Mouse (Mus musculus) liver, embryonic 13.5 days (tissue): Measurements from ENCODE around the gene Rassf7. TPM values are rescaled to one million over a fixed set of nuclear protein-coding genes. Genes with fewer than 3 reads are reported as not detected.
"Not testable (repeated sequence)": the region's sequence is repeated elsewhere in the genome, so short reads cannot be mapped to it uniquely, and the experiment has no call there.

Source experiments
- ATAC-seq: fragments of 200-750 bp; cut with Nextera tagmentation; 2 replicates; pipeline ENCODE4 v1.8.0; 2017; ENCODE audit warnings: low read depth, mild to moderate bottlenecking, moderate number of reproducible peaks, moderate library complexity
- DNase-seq: peaks from one replicate; pipeline ENCODE4 v3.0.0; 2022
- H3K27ac ChIP-seq: fragments of 300-500 bp; sonication (generic); 2 replicates; pipeline ENCODE4 v1.5.1; 2015; ENCODE audit warnings: moderate library complexity, mild to moderate bottlenecking, inconsistent platforms
- H3K27me3 ChIP-seq: fragments of 300-500 bp; sonication (generic); 2 replicates; pipeline ENCODE4 v1.6.1; 2015; ENCODE audit warnings: mild to moderate bottlenecking, inconsistent platforms
- H3K36me3 ChIP-seq: fragments of 300-500 bp; sonication (generic); 2 replicates; pipeline ENCODE4 v1.6.1; 2015; ENCODE audit warnings: mild to moderate bottlenecking, inconsistent platforms
- H3K4me1 ChIP-seq: fragments of 300-500 bp; sonication (generic); replicated peaks from 2 replicates; pipeline ENCODE4 v1.6.1; 2015; ENCODE audit warnings: inconsistent platforms
- H3K4me2 ChIP-seq: fragments of 300-500 bp; sonication (generic); 2 replicates; pipeline ENCODE4 v1.6.1; 2015; ENCODE audit warnings: inconsistent platforms, mild to moderate bottlenecking, moderate library complexity
- H3K4me3 ChIP-seq: fragments of 300-500 bp; sonication (generic); replicated peaks from 2 replicates; pipeline ENCODE4 v1.5.1; 2015; ENCODE audit warnings: mild to moderate bottlenecking, inconsistent platforms
- H3K9ac ChIP-seq: fragments of 300-500 bp; sonication (generic); 2 replicates; pipeline ENCODE4 v1.6.1; 2015; ENCODE audit warnings: mild to moderate bottlenecking, inconsistent platforms
- H3K9me3 ChIP-seq: fragments of 300-500 bp; sonication (generic); replicated peaks from 2 replicates; pipeline ENCODE4 v1.6.1; 2016; ENCODE audit warnings: inconsistent platforms
- WGBS: fragments of 180-500 bp; shearing (Covaris S2); methylation state at CpG from one replicate; pipeline ENCODE4 v1.1.7; 2015; ENCODE audit not compliant: insufficient replicate concordance; 5-methylcytosine and 5-hydroxymethylcytosine counted together
- polyA plus RNA-seq: library from polyadenylated mRNA; unstranded; fragments of >200 nt; fragmentation: Nextera tagmentation; extraction: Ambion mirVana; gene quantifications from 2 replicates; pipeline ENCODE4 v1.2.1, GENCODE M21; 2015

The Rassf7 gene
- polyA plus RNA-seq, 1 experiment from 2014 or later: 23.9 TPM

DNA sequence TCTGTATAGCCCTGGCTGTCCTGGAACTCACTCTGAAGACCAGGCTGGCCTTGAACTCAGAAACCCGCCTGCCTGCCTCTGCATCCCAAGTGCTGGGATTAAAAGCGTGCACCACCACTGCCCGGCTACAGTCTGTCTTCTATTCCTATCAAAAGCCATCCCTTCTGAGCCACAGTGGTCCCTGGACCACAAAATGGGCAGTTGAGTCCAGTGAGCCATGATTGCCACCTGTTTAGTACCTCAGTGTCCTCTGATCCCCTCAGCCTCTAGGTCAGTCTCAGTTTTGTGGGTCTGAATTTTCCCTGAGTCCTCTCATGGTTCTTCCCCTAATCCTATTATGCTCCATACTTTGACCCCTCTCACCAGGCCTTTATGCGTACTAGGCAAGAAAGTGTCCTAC is 12.1 kb downstream of the Rassf7 start:
- 0 out of 2 replicates have a peak overlapping the region, but pooled peaks have one; percentile 97 for H3K4me3 ChIP-seq

DNA sequence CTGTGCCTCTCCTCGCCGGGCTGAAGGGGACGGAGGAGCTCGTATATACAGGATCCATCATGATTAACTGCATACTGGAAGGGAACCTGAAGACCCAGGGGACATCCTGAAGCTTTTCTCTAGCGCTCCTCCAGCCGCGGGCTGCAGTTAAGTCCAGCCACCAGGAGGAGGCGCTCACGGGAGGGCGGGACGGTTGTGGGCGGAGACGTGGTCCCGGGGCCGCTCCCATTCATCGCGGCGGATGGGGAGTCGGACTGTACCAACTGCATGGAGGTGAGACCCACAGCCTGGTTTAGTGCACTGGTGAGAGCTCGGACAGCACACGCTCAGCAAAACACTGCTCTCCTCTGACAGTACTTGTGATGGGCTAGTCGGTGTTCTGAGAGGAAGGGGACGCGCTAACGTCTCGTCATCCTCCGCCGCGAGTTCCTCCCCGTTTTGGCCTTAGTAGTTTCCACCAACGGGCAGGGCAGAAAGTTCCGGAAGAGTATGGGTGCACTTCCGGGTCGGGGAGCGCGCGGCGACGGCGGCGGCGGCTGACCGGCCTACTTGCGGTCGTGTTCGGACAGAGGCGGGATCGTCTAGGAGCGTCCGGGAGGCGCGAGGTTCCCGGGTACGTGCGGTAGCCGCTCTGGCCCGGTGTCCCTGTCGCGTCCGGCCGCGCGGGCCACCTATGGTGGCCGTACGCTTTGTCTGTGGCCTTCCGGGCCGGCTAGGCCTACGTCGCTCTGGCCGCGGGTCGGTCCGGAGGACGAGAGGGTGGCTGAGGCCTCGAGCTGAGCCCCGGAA is 12.8 kb downstream of the Rassf7 start, which contains the start of gene Phrf1:
Gene Phrf1 (plus strand): TSS at position 506 of the 789 bp plus-strand sequence.
- peak within 1 kb of the TSS; percentile 99 for H3K9ac ChIP-seq
- under 1% methylated on average over 76 of the region's 76 CpGs for WGBS
- peaks cover 33% of the 10 kb centered on the region for H3K36me3 ChIP-seq
- peak within 1 kb of the TSS; percentile 97 for H3K4me3 ChIP-seq
- H3K4me1 ChIP-seq: peaks cover 32% of the 10 kb centered on the region
- peak within 1 kb of the TSS; percentile 89 for H3K27ac ChIP-seq
- DNase-seq (peak; percentile 84), ATAC-seq (peak; percentile 90)
- no peaks in the 10 kb centered on the region for H3K27me3 ChIP-seq
- H3K4me2 ChIP-seq: peak within 1 kb of the TSS; percentile 97
- H3K9me3 ChIP-seq: no peaks in the 10 kb centered on the region; the same call in 1 of the 2 replicates

More for the DNA sequence above, 12.1 kb downstream of the Rassf7 start:
- H3K27me3 ChIP-seq: no peaks in the 10 kb centered on the region
- DNase-seq: no peak
- H3K4me1 ChIP-seq: peaks cover 38% of the 10 kb centered on the region
- peaks cover 26% of the 10 kb centered on the region for H3K36me3 ChIP-seq
- no peak; the same call in 1 of the 2 replicates for ATAC-seq
- H3K4me2 ChIP-seq: peak overlapping the region; percentile 31
- no peaks in the 10 kb centered on the region; the same call in 1 of the 2 replicates for H3K9me3 ChIP-seq
- peak overlapping the region; percentile 54; the same call in 1 of the 2 replicates for H3K9ac ChIP-seq
- 77% methylated on average over 4 of the region's 4 CpGs for WGBS
- H3K27ac ChIP-seq: peak overlapping the region; percentile 67

DNA sequence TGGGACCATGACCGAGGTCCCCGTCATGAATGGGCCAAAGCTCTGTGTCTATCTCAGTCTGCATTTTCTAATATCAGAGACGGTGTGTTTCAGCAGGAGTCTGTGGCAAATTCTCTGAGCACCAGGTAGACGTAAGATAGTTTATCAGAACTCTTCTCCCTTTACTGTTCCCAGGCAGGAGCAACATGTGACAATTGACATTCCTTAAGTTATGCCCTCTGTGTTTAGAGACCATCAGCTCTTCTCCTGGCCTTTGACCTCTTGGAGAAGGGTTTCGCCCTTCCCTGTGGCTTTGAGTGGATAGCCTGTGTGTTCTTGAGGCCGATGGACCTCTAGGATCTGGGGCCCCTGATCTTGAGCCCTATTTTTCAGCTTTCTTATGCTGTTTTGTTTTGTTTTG is 14.0 kb downstream of the Rassf7 start:
- peak overlapping the region; percentile 97 for H3K4me3 ChIP-seq
- peaks cover 32% of the 10 kb centered on the region for H3K4me1 ChIP-seq
- peak overlapping the region; percentile 89 for H3K27ac ChIP-seq
- H3K4me2 ChIP-seq: peak overlapping the region; percentile 97
- H3K9ac ChIP-seq: peak overlapping the region; percentile 99
- H3K9me3 ChIP-seq: no peaks in the 10 kb centered on the region; the same call in 1 of the 2 replicates
- peaks cover 45% of the 10 kb centered on the region for H3K36me3 ChIP-seq
- DNase-seq (no peak), ATAC-seq (no peak)
- no peaks in the 10 kb centered on the region for H3K27me3 ChIP-seq
- WGBS: 31% methylated on average over 6 of the region's 6 CpGs

DNA sequence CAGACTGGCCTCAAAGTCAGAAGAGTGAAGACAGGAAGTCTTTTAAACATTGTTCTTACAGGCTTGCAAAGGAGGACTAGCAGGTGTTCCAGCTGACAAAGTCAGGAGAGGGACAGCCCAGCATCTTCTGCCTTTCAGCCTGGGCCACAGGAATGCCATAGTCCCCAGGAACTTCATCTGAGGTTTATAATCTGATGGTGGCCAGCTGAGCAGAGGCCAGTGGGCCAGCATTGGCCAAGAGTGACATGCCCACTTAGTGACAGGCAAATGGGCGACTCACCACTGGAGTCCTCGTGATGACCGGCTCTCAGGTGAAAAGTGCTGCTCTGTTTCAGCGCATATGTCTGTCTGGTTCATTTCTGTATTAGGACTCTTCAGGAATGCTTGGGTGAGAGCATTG is 14.9 kb downstream of the Rassf7 start:
- Histone ChIP-seq H3K27ac (peak overlapping the region; percentile 89; the same call in 1 of the 2 replicates), H3K9ac (peak overlapping the region; percentile 99), H3K4me3 (peak overlapping the region; percentile 97), H3K36me3 (peaks cover 54% of the 10 kb centered on the region), H3K27me3 (no peaks in the 10 kb centered on the region), H3K4me2 (peak overlapping the region; percentile 97), H3K4me1 (peaks cover 32% of the 10 kb centered on the region), H3K9me3 (no peaks in the 10 kb centered on the region; the same call in 1 of the 2 replicates)
- WGBS: 92% methylated on average over 4 of the region's 4 CpGs
- no peak for ATAC-seq
- no peak for DNase-seq

DNA sequence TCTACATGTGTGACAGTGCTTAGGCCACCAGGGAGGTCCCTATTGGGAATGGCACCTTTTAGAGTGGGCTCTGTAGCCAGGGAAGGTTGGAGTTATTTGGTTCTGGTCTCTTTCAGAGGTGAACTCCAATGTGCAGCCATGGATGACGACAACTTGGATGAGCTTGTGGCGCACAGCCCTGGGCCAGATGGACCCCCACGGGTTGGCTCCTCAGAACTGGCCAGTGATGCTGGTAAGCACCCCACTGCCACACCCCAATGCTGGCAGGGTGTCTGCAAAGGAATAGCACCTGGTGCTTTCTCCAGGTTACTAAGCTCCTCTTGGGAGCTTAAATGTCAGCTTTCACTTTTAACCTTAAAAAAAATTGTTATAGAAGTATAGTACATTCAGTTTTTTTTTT is 15.5 kb downstream of the Rassf7 start:
- Histone ChIP-seq H3K36me3 (peaks cover 59% of the 10 kb centered on the region), H3K9ac (peak overlapping the region; percentile 99; the same call in 1 of the 2 replicates), H3K4me2 (peak overlapping the region; percentile 97; the same call in 1 of the 2 replicates), H3K4me1 (peaks cover 32% of the 10 kb centered on the region), H3K27ac (no peak overlapping the region; the same call in 1 of the 2 replicates), H3K27me3 (no peaks in the 10 kb centered on the region), H3K4me3 (peak overlapping the region; percentile 97; the same call in 1 of the 2 replicates), H3K9me3 (no peaks in the 10 kb centered on the region; the same call in 1 of the 2 replicates)
- ATAC-seq (no peak), DNase-seq (no peak)
- 82% methylated on average over 3 of the region's 3 CpGs for WGBS

DNA sequence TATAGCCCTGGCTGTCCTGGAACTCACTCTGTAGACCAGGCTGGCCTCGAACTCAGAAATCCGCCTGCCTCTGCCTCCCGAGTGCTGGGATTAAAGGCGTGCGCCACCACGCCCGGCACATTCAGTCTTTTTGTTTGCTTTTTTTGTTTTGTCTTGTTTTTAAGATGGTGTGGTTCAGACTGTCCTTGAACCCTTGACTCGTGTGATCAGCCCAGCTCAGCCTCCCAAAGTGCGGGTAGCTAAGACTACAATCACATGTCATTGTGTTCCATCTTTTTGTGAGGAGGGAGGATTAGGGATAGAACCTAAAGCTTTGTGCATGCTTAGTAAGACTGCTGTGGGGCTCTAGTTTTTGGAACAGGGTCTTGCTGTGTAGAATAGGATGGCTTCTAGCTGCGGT is 15.9 kb downstream of the Rassf7 start:
- peaks cover 32% of the 10 kb centered on the region for H3K4me1 ChIP-seq
- DNase-seq (no peak), ATAC-seq (no peak)
- H3K36me3 ChIP-seq: peaks cover 62% of the 10 kb centered on the region
- H3K4me2 ChIP-seq: no peak overlapping the region
- no peaks in the 10 kb centered on the region; the same call in 1 of the 2 replicates for H3K9me3 ChIP-seq
- no peaks in the 10 kb centered on the region for H3K27me3 ChIP-seq
- 83% methylated on average over 10 of the region's 10 CpGs for WGBS
- H3K9ac ChIP-seq: no peak overlapping the region
- H3K27ac ChIP-seq: no peak overlapping the region
- no peak overlapping the region for H3K4me3 ChIP-seq

DNA sequence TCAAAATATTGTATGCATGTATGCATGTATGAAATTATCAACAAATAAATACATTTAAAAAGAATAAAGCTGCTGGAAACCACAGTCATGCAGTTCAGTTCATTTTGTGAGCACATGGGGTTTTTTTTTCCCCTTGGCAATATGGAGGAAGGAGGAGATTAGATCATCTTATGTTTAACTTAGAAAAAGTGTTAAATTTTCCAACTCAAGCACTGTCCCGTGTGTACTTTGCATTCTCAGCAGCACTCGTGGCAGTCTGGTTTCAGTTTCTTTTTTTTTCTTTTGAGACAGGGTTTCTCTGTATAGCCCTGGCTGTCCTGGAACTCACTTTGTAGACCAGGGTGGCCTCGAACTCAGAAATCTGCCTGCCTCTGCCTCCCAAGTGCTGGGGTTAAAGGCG is 34.8 kb downstream of the Rassf7 start:
- not testable (repeated sequence) for DNase-seq

DNA sequence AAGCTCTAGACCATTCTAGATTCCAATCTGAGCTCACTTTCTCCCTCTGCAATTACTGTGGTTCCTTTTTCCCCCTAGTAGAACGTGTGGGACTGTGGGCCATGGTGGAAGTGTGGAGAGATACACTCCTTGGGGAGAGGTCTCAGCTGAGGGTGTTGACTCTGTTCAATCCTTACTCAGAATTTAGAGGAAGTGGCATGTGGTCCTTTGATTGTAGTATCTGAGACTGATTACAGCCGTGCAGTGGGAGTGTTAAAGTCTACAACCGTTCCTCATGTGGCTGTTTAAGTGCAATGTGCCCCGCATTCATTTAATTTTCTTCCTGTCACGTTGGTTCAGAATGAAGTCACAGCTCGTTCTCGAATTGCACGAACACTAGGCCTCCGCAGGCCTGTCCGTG is 40.5 kb downstream of the Rassf7 start:
- peaks cover 96% of the 10 kb centered on the region for H3K36me3 ChIP-seq
- 0 out of 2 replicates have a peak, but pooled peaks cover 2% of the 10 kb centered on the region for H3K4me1 ChIP-seq
- H3K27ac ChIP-seq: no peak overlapping the region
- ATAC-seq (no peak), DNase-seq (no peak)
- H3K9me3 ChIP-seq: no peaks in the 10 kb centered on the region
- H3K9ac ChIP-seq: no peak overlapping the region
- H3K27me3 ChIP-seq: no peaks in the 10 kb centered on the region
- no peak overlapping the region for H3K4me3 ChIP-seq
- H3K4me2 ChIP-seq: no peak overlapping the region
- WGBS: 81% methylated on average over 10 of the region's 10 CpGs

More for the DNA sequence above, 34.8 kb downstream of the Rassf7 start:
- H3K27me3 ChIP-seq, H3K9ac ChIP-seq, ATAC-seq, H3K9me3 ChIP-seq, H3K4me3 ChIP-seq, H3K4me2 ChIP-seq, H3K4me1 ChIP-seq, H3K27ac ChIP-seq: not testable (repeated sequence)
- 85% methylated on average over 4 of the region's 4 CpGs for WGBS
- H3K36me3 ChIP-seq: peaks cover 97% of the 10 kb centered on the region

DNA sequence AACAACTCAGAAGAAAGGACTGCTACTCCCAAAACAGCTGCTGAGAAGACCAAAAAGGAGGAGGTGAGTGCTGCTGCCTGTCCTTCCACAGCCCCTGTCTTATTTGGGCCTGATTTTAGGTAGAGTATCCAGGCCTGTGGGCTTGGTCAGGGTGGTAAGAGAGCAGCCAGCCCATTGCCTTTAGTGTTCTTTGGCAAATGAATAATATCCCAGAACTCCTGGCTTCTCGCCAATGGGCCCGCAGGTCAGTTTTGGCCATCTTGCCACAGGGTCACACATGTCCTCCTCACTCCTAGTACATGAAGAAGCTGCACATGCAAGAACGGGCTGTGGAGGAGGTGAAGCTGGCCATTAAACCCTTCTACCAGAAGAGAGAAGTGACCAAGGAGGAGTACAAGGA is 45.8 kb downstream of the Rassf7 start:
- no peak for DNase-seq
- no peaks in the 10 kb centered on the region for H3K27me3 ChIP-seq
- ATAC-seq: no peak
- H3K9me3 ChIP-seq: no peaks in the 10 kb centered on the region
- no peak overlapping the region for H3K9ac ChIP-seq
- H3K27ac ChIP-seq: no peak overlapping the region
- peaks cover 26% of the 10 kb centered on the region for H3K4me1 ChIP-seq
- no peak overlapping the region for H3K4me3 ChIP-seq
- no peak overlapping the region for H3K4me2 ChIP-seq
- WGBS: 80% methylated on average over 3 of the region's 3 CpGs
- H3K36me3 ChIP-seq: peaks cover 81% of the 10 kb centered on the region

DNA sequence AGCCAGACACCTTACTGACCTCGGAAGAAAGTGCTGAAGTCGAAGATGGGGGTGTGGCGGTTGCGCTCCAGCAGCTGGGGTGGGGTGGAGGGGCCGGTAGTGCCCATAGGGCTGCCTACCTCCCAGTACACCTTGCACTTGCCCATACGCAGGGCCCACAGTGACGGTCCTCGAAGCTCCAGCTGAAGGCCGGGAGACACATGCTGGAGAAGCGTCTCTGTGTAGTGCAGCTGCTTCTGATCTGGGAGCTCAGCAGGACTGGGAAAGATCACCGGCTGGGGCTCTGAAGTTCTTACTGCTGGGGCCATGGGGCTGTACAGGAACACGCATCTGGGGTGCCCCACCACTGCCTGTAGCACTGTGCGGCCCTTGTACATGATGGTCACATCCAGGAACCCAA is 48.0 kb downstream of the Rassf7 start:
- DNase-seq (no peak), ATAC-seq (no peak)
- H3K4me3 ChIP-seq: no peak overlapping the region
- peaks cover 60% of the 10 kb centered on the region for H3K36me3 ChIP-seq
- no peak overlapping the region for H3K4me2 ChIP-seq
- H3K9me3 ChIP-seq: no peaks in the 10 kb centered on the region
- WGBS: 88% methylated on average over 13 of the region's 13 CpGs
- peaks cover 31% of the 10 kb centered on the region for H3K4me1 ChIP-seq
- 0 out of 2 replicates have a peak, but pooled peaks cover 3% of the 10 kb centered on the region for H3K27me3 ChIP-seq
- no peak overlapping the region for H3K9ac ChIP-seq
- no peak overlapping the region for H3K27ac ChIP-seq

DNA sequence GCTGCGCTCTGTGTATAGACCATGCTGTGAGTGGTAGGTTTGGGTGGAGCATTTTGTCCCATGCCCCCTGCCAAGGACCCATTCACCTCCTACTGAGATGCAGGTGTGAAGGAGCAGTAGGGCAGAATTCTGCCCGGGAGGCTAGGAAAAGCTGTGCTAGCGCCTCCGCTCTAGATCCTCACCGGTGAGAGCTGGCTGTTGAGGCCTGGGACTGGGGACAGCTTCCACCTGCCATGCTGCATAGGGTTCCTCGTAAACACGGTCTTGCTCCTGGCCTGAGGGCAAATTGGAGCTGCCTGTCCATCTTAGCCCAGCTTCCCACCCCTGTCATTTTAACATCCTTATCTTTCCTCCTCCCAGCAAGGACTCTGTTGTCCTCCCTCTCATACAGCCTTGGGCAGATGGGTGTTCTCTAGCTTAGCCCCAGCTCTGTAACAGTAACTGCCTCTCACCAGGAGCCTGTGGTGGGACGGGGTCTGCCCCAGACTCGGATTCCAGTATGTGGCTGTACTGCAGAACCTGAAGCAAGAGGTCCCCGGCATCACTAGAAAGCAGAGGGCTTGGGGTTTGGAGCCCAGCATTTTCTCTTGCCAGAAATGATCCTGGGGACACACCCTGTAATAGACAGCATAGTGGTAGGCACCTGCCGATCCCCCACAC is 48.5 kb downstream of the Rassf7 start:
- DNase-seq: no peak
- Histone ChIP-seq H3K27me3 (0 out of 2 replicates have a peak, but pooled peaks cover 8% of the 10 kb centered on the region), H3K4me1 (peaks cover 37% of the 10 kb centered on the region), H3K4me3 (no peak overlapping the region; the same call in 1 of the 2 replicates), H3K4me2 (peak overlapping the region; percentile 88; the same call in 1 of the 2 replicates), H3K36me3 (peaks cover 54% of the 10 kb centered on the region), H3K27ac (peak overlapping the region; percentile 29; the same call in 1 of the 2 replicates), H3K9me3 (no peaks in the 10 kb centered on the region), H3K9ac (peak overlapping the region; percentile 80; the same call in 1 of the 2 replicates)
- no peak for ATAC-seq
- 72% methylated on average over 11 of the region's 11 CpGs for WGBS
